Mouse (Mus musculus) adrenal gland, adult 2 months (tissue): Measurements from ENCODE around the gene Dlx1. TPM values are rescaled to one million over a fixed set of nuclear protein-coding genes. Genes with fewer than 3 reads are reported as not detected.

ENCODE experiments used
- DNase-seq: peaks from one replicate; pipeline ENCODE4 v3.0.0; 2021
- long read RNA-seq: library from polyadenylated mRNA; stranded (forward); transcript quantifications from one replicate; pipeline ENCODE4 v2.0.0, GENCODE M21; 2021
- polyA plus RNA-seq: library from polyadenylated mRNA; depleted of rRNA; stranded (reverse); fragments of >200 nt; gene quantifications from 2 replicates; pipeline ENCODE4 v1.2.3, GENCODE M21; 2012; rRNA removed
- total RNA-seq, 2 experiments: library from RNA; stranded (reverse); gene quantifications; 2 replicates each; pipeline ENCODE4 v1.2.3; 2021

Gene Dlx1
- total RNA-seq: under 1 TPM; 0.14 to 0.31 TPM
- 0.26 and 1.2 TPM in 2 replicates for polyA plus RNA-seq
- long read RNA-seq, full-length matches to known transcripts: 1 of 1 reads
- long read RNA-seq, partial matches to known transcripts: 0 of 1 reads
- long read RNA-seq, other reads (novel, unspliced or antisense): 0 of 1 reads

GRCm38 (mm10) chr2:71528014-71528713 is at the start of gene Dlx1:
Gene Dlx1 (plus strand): TSS chr2:71528113.
- DNase-seq: no peak

- no peak for DNase-seq
Observed at GRCm38 (mm10) chr2:71479917-71480316, 48.0 kb upstream of the Dlx1 start.

- no peak for DNase-seq
Observed at GRCm38 (mm10) chr2:71481825-71482224, 46.1 kb upstream of the Dlx1 start.

GRCm38 (mm10) chr2:71483046-71483716 is 44.7 kb upstream of the Dlx1 start:
- no peak for DNase-seq

DNA sequence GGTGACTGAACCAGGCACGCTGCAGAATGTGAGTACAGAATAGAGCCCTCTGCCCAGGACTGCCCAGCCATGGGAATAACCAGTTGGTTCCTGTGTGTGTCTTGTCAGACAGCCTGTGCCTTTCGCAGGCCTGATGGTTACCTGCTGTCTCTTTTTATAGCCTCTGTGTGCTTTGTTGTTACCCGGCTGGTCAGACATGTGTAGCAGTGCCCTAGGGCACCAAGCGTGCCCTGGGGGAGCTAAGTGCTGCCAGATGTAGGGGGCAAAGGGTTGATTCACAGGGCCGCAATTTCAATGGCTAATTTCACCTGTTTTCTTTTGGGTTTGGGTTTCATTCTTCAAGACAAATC is 44.2 kb upstream of the Dlx1 start:
- DNase-seq: no peak

- no peak for DNase-seq
Observed at GRCm38 (mm10) chr2:71491295-71491694, 36.6 kb upstream of the Dlx1 start.

DNA sequence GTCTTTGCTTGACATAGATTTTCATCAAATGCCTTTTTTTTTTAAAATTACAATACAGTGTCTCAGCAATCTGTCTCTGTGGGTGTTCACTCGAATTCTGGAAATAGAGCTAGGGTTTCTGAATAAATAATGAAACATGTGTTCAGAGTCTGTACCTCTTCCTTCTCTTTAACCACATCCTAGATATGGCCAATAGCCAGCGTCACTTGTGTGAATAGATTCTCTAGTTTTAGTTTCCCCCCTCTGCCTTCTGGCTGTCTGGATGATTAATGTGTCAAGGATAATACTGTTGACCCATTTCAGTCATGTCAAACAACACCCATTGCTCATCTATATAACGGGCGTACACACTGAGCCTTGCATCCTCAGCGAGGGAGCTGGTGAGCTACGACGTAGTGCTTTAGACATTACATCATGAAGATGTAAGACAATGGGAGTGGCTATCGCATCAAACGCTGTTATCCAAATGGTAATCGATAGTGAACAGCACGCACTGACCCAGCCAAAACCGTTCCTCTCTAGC is 34.7 kb upstream of the Dlx1 start:
- no peak for DNase-seq

- no peak for DNase-seq
Observed at GRCm38 (mm10) chr2:71494503-71494902, 33.4 kb upstream of the Dlx1 start.

DNA sequence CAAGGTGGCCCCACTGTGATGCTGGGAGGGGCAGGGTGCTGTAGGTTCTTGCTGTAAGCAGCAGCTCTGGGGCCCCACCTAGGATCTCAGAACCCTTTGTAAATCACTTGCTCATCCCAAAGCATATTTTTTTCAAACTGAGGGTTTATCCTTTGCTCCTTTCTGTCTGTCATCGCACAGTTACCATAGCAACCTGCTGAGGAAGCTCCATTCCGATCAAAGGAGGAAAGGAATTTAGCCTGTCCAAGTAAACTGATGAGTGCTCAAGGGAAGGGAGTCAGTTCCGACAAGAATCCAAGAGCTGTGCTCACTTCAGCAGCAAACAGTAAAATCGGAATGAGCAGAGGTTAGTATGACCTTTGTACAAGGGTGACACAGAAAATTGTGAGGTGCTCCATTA is 32.9 kb upstream of the Dlx1 start:
- DNase-seq: no peak

- no peak for DNase-seq
Observed at GRCm38 (mm10) chr2:71497175-71497574, 30.7 kb upstream of the Dlx1 start.

GRCm38 (mm10) chr2:71499276-71500230 is 28.4 kb upstream of the Dlx1 start:
- DNase-seq: peak; percentile 72

DNA sequence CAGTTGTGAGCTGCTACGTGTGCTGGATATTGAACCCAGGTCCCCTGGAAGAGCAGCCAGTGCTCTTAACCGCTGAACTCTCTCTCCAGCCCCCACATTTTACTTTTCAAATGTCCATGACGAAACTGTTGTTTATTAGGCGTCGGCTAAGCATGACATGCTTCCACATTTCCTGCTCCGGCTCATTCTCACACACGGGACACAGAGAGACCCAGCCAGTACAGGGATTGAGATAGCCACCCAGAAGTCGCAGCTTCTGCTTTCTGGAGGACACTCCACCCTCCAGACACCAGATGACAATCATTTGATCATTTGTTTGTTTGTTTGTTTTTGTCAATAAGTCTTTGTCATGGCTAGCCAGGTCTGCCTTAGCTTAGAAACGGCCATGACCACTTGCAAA is 23.1 kb upstream of the Dlx1 start:
- DNase-seq: no peak

DNA sequence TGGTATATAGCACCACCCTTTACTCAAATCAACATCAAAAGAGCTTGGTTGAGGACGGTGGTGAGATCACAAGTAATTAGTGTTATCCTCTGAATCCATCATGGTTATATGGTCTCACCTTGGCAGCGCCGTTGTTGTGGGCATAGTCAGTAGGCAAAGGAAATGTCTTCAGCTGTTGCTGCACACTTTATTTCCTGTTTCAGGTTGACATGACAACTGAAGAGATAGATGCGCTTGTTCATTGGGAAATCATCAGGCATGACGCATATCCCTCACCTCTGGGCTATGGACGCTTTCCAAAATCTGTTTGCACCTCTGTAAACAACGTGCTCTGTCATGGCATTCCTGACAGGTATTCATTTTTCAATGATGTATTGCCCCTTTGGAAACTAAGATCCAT is 16.7 kb upstream of the Dlx1 start:
- DNase-seq: no peak

GRCm38 (mm10) chr2:71512326-71512725 is 15.6 kb upstream of the Dlx1 start:
- DNase-seq: no peak

DNA sequence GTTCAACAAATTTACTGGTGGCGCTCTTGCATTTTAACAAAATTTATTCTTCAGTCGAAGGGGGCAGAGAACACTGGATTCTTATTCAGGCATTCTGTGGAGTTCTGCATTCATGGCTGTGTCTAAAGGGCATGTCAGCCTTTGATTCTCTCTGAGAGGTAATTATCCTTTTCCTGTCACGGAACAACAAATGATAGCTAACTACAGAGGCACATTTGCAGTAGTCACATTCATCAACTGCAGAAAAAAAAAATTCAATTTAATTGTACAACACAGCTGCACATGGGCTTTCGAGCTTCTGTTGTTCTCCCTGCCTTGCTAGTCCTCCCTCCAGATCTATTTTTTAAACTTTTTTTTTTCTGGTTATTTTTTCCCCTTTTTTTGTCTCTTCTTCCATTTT is 10.9 kb upstream of the Dlx1 start:
- no peak for DNase-seq

DNA sequence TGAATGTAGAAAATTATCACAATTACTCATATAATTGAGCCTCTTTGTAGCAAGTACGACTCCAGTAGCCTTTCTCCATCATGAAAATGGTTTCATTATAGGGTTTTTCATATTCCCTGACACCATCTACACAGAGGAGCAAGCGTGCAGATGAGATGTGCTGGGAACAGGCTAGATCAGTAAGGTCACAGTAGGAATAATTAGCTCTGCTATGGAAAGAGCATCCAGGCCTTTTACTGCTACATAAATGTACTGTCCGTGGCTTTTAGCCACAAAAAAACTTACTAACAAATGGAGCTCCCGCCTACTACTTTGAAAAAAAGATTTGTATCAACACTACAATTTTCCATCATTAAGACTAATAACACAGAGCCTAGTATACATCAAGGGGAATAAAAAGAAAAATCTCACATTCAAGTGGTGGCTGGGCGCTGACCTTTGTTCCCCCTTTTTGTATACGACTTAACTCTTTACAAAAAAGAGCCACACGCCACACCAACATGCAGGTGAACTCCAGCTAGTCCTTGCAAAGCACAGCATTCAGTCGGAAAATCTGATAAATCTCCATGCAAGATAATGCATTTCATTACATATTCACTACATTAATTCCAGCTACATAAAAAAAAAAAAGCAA is 10.3 kb upstream of the Dlx1 start:
- DNase-seq: no peak

DNA sequence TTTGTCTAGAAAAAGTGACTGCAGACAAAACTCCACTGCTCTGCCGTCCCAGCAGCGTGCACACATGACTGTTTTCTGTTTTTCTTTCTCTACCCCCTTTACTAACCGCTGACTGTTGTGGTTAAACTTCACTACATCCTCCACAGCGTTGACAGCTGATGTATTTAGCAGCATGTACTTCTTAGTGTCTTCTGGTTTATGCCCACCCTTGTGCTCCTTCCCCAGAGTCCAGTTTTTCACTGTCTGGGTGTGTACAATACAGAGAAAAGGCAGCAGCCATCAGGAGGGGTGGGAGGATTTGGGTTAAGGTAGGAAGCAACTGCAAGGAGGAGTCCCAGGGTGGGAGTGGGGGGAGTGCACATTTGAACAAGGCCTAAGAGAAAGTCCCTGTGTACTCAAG is 5.0 kb upstream of the Dlx1 start:
- no peak for DNase-seq

- DNase-seq: no peak
Observed at GRCm38 (mm10) chr2:71523431-71523830, 4.5 kb upstream of the Dlx1 start.

GRCm38 (mm10) chr2:71524763-71525162 is 3.1 kb upstream of the Dlx1 start:
- DNase-seq: no peak

GRCm38 (mm10) chr2:71526595-71527322 is 1.2 kb upstream of the Dlx1 start:
- no peak for DNase-seq
